In the genomic region with DNA sequence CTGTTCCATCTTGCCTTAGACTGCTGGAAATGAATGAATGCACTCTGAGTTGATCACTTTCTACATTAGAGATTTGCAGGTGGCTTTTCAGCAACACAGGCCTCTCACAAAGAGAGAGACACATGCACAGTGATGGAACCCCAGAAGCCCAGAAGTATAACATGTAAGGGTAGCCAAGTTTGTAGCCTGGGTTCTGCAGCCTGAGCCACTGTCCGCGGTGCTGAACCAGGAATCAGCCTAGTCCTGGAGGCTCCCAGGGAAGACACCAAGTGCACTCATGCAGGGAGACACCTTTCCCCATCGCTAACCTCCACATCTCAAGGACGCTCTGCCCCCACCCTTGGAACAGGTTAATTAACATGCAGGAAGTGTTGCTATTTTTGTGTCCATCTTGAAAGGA, we compare ENCODE assay signal across 11 mouse cellular contexts.
DNase-seq lines count a peak whose midpoint lies in the region; ATAC-seq and TF ChIP-seq lines count a peak whose summit lies in the region.
"Had no signal": no experiment of that assay in that cellular context is flagged by ENCODE, and none has a peak within 500 bp of the region (broad histone marks: within the 10 kb centered on the region; RNA-seq: fewer than 3 reads in every experiment).

No protein-coding gene starts in this region.

- ATAC-seq in lung, embryonic 14.5 days (ENCODE audit: insufficient read depth): no peak
- no peak for ATAC-seq in lung, postnatal 0 days
- no peak for ATAC-seq in embryonic facial prominence, embryonic 11.5 days (replicated peaks; ENCODE audit: insufficient number of reproducible peaks, low FRiP score, low TSS enrichment, low read depth)

- no peak overlapping the region for H3K9ac ChIP-seq in lung, embryonic 14.5 days
- no peak overlapping the region for H3K9ac ChIP-seq in lung, postnatal 0 days (replicated peaks; ENCODE audit: low read depth)
- no peak overlapping the region for H3K9ac ChIP-seq in embryonic facial prominence, embryonic 11.5 days (replicated peaks; ENCODE audit: low read length)

- no peaks in the 10 kb centered on the region for H3K4me1 ChIP-seq in lung, embryonic 14.5 days (ENCODE audit: insufficient read depth)
- H3K4me1 ChIP-seq in lung, postnatal 0 days (ENCODE audit: insufficient read depth, low read depth, low read length): no peaks in the 10 kb centered on the region
- no peaks in the 10 kb centered on the region for H3K4me1 ChIP-seq in embryonic facial prominence, embryonic 11.5 days (ENCODE audit: control insufficient read depth, insufficient read depth, low read length)

- no peaks in the 10 kb centered on the region for H3K36me3 ChIP-seq in lung, embryonic 14.5 days (ENCODE audit: insufficient read depth)
- H3K36me3 ChIP-seq in lung, postnatal 0 days (ENCODE audit: insufficient read depth, low read length): no peaks in the 10 kb centered on the region
- no peaks in the 10 kb centered on the region for H3K36me3 ChIP-seq in embryonic facial prominence, embryonic 11.5 days (replicated peaks; ENCODE audit: control insufficient read depth, insufficient read depth, low read depth, low read length)

- DNase-seq in heart, postnatal 10 days: peak; percentile 13 to 40
- no peak for DNase-seq in heart, postnatal 25 days (ENCODE audit: low spot score)
- peak; percentile 64 for DNase-seq in lung, embryonic 14.5 days
- DNase-seq in lung, postnatal 0 days (ENCODE audit: low spot score): no peak
- DNase-seq in NIH3T3 (ENCODE audit: low read depth): peak; percentile 68
- DNase-seq in embryonic facial prominence, embryonic 11.5 days (ENCODE audit: low spot score): peak; percentile 69
- no peak for DNase-seq in MN1 (ENCODE audit: low spot score)
- DNase-seq in spleen, postnatal 10 days (ENCODE audit: low spot score in 2 of 2): no peak
- DNase-seq: gastrocnemius, postnatal 25 days; heart, postnatal 36 days had no signal

- no peak for TF ChIP-seq EP300 in lung, postnatal 0 days (IDR thresholded peaks at IDR 0.05)

- no peak overlapping the region for H3K4me2 ChIP-seq in lung, embryonic 14.5 days
- H3K4me2 ChIP-seq in lung, postnatal 0 days (replicated peaks; ENCODE audit: low read depth, low read length): no peak overlapping the region
- no peak overlapping the region for H3K4me2 ChIP-seq in embryonic facial prominence, embryonic 11.5 days (ENCODE audit: low read depth, low read length)

- no peak for TF ChIP-seq CTCF in lung, embryonic 14.5 days (IDR thresholded peaks at IDR 0.05; ENCODE audit: low read depth)
- TF ChIP-seq CTCF in lung, postnatal 0 days (IDR thresholded peaks at IDR 0.05): no peak

- 22% methylated on average over 4 of the region's 4 CpGs for WGBS in lung, embryonic 14.5 days
- 23% methylated on average over 4 of the region's 4 CpGs for WGBS in lung, postnatal 0 days
- 18% methylated on average over 4 of the region's 4 CpGs for WGBS in embryonic facial prominence, embryonic 11.5 days

- intact Hi-C loops in heart, postnatal 10 days (cut with DNase I): no loop called here
- intact Hi-C loops in heart, postnatal 25 days (cut with DNase I): no loop called here

- no peaks in the 10 kb centered on the region for H3K27me3 ChIP-seq in lung, embryonic 14.5 days (ENCODE audit: insufficient read depth, low read length)
- H3K27me3 ChIP-seq in lung, postnatal 0 days (replicated peaks; ENCODE audit: insufficient read depth, low read length): no peaks in the 10 kb centered on the region
- no peaks in the 10 kb centered on the region for H3K27me3 ChIP-seq in embryonic facial prominence, embryonic 11.5 days (ENCODE audit: control insufficient read depth, insufficient read depth, low read length)

- no peaks in the 10 kb centered on the region for H3K9me3 ChIP-seq in lung, embryonic 14.5 days (ENCODE audit: low read depth, low read length)
- no peaks in the 10 kb centered on the region for H3K9me3 ChIP-seq in lung, postnatal 0 days (ENCODE audit: low read length)
- no peaks in the 10 kb centered on the region for H3K9me3 ChIP-seq in embryonic facial prominence, embryonic 11.5 days (replicated peaks; ENCODE audit: control insufficient read depth, low read length)

- no peak overlapping the region for H3K27ac ChIP-seq in lung, embryonic 14.5 days (ENCODE audit: low read depth)
- H3K27ac ChIP-seq in lung, postnatal 0 days (ENCODE audit: low read length): no peak overlapping the region
- no peak overlapping the region for H3K27ac ChIP-seq in embryonic facial prominence, embryonic 11.5 days (replicated peaks; ENCODE audit: low read depth, low read length)
- H3K27ac ChIP-seq: left cerebral cortex, adult 2 months had no signal

- no peak overlapping the region for H3K4me3 ChIP-seq in lung, embryonic 14.5 days (ENCODE audit: low read depth, low read length)
- no peak overlapping the region for H3K4me3 ChIP-seq in lung, postnatal 0 days (ENCODE audit: low read depth, low read length)
- no peak overlapping the region for H3K4me3 ChIP-seq in embryonic facial prominence, embryonic 11.5 days (ENCODE audit: low read depth, low read length)
- H3K4me3 ChIP-seq: left cerebral cortex, adult 2 months had no signal

Comparison
In these comparisons a context has a peak if more than half of its experiments do, and no peak if none do; other contexts are left out.
1. DNase-seq: peak in heart, postnatal 10 days (2 of 2), lung, embryonic 14.5 days (single experiment), NIH3T3 (single experiment) and embryonic facial prominence, embryonic 11.5 days (single experiment); none in heart, postnatal 25 days (single experiment), lung, postnatal 0 days (single experiment), MN1 (single experiment) and spleen, postnatal 10 days (0 of 2).